Mouse (Mus musculus): ENCODE data around the gene Sft2d1. TPM values are rescaled to one million over a fixed set of nuclear protein-coding genes. Genes with fewer than 3 reads are reported as not detected.

Gene Sft2d1
- total and polyA plus RNA-seq, 3 experiments: 88.0 to 101 TPM; not detected in 1

- TF ChIP-seq TBP (IDR thresholded peaks at IDR 0.05; ENCODE audit: low read depth, low read length) (peak; percentile 54; the same call in 1 of the 2 replicates), TAL1 (IDR thresholded peaks at IDR 0.05; ENCODE audit: low read length) (no peak), MXI1 (IDR thresholded peaks at IDR 0.05; ENCODE audit: low read depth, low read length) (peak; percentile 93), ELF1 (IDR thresholded peaks at IDR 0.05; ENCODE audit: low read depth, low read length) (no peak), ZNF384 (IDR thresholded peaks at IDR 0.05; ENCODE audit: low read depth, low read length) (no peak), SIN3A (IDR thresholded peaks at IDR 0.05; ENCODE audit: low read length) (peak; percentile 67), MYC (IDR thresholded peaks at IDR 0.05; ENCODE audit: low read depth, low read length) (peak; percentile 99), TCF12 (IDR thresholded peaks at IDR 0.05; ENCODE audit: low read depth, low read length) (no peak), JUND (IDR thresholded peaks at IDR 0.05; ENCODE audit: low read depth, low read length) (no peak), CHD1 (IDR thresholded peaks at IDR 0.05; ENCODE audit: low read depth, low read length) (no peak), POLR2AphosphoS5 (IDR thresholded peaks at IDR 0.05; ENCODE audit: borderline replicate concordance, low read depth, low read length) (no peak), CTCF (IDR thresholded peaks at IDR 0.05 in 2 of 3, conservative IDR thresholded peaks at IDR 0.05 in 1 of 3; ENCODE audit: control insufficient read depth in 1 of 3, insufficient read depth in 1 of 3, low read depth in 2 of 3, low read length in 3 of 3, poor library complexity in 1 of 3, severe bottlenecking in 1 of 3) (peak; percentile 70 to 87 (median 75)), USF1 (IDR thresholded peaks at IDR 0.05; ENCODE audit: low read depth, low read length) (peak; percentile 59; the same call in 1 of the 2 replicates), MAZ (IDR thresholded peaks at IDR 0.05; ENCODE audit: low read depth, low read length) (no peak), GATA1 (IDR thresholded peaks at IDR 0.05; ENCODE audit: low read depth, low read length) (no peak), CHD2 (IDR thresholded peaks at IDR 0.05; ENCODE audit: low read length) (no peak), USF2 (IDR thresholded peaks at IDR 0.05; ENCODE audit: borderline replicate concordance in 1 of 2, insufficient read depth in 1 of 2, low read depth in 1 of 2, low read length in 2 of 2) (no peak), EP300 (IDR thresholded peaks at IDR 0.05; ENCODE audit: low read depth in 1 of 2, low read length in 2 of 2) (no peak), UBTF (IDR thresholded peaks at IDR 0.05; ENCODE audit: borderline replicate concordance, insufficient read depth, low read depth, low read length) (no peak), SMC3 (IDR thresholded peaks at IDR 0.05; ENCODE audit: low read depth, low read length) (peak; percentile 86), ZMIZ1 (IDR thresholded peaks at IDR 0.05; ENCODE audit: low read depth, low read length) (no peak), MAX (IDR thresholded peaks at IDR 0.05; ENCODE audit: low read length) (peak; percentile 91), RAD21 (IDR thresholded peaks at IDR 0.05; ENCODE audit: low read depth, low read length) (peak; percentile 68), NELFE (IDR thresholded peaks at IDR 0.05; ENCODE audit: low read depth, low read length) (no peak), ZKSCAN1 (IDR thresholded peaks at IDR 0.05; ENCODE audit: low read depth, low read length) (no peak), HCFC1 (IDR thresholded peaks at IDR 0.05; ENCODE audit: low read depth, low read length) (no peak), BHLHE40 (IDR thresholded peaks at IDR 0.05; ENCODE audit: borderline replicate concordance, low read depth, low read length) (no peak), MYB (IDR thresholded peaks at IDR 0.05; ENCODE audit: low read depth, low read length) (no peak), ETS1 (IDR thresholded peaks at IDR 0.05; ENCODE audit: low read depth, low read length) (no peak), GABPA (IDR thresholded peaks at IDR 0.05; ENCODE audit: low read depth, low read length) (no peak), POLR2AphosphoS2 (IDR thresholded peaks at IDR 0.05; ENCODE audit: low read length) (no peak), E2F4 (IDR thresholded peaks at IDR 0.05; ENCODE audit: borderline replicate concordance, low read depth, low read length) (no peak)
- peak; percentile 88 for DNase-seq (ENCODE audit: low read depth, low spot score)
- Histone ChIP-seq H3K9me3 (replicated peaks; ENCODE audit: insufficient read depth, low read length) (no peaks in the 10 kb centered on the region), H3K27me3 (ENCODE audit: control insufficient read depth in 1 of 2, insufficient read depth in 2 of 2, low read length in 2 of 2) (no peaks in the 10 kb centered on the region), H3K9ac (ENCODE audit: control insufficient read depth, low read depth, low read length, poor library complexity, severe bottlenecking) (peak overlapping the region; percentile 73), H3K4me1 (ENCODE audit: control insufficient read depth in 1 of 2, insufficient read depth in 2 of 2, low read length in 2 of 2) (peaks cover 0 to 4% of the 10 kb centered on the region in 2 experiments; a peak in 1 of 4 replicates), H3K27ac (ENCODE audit: control insufficient read depth, low read depth, low read length) (peak overlapping the region; percentile 43), H3K79me2 (ENCODE audit: control insufficient read depth, insufficient read depth, low read length, poor library complexity) (no peaks in the 10 kb centered on the region), H3K4me3 (ENCODE audit: control insufficient read depth in 1 of 2, insufficient read depth in 1 of 2, low read depth in 2 of 2, low read length in 2 of 2) (peak overlapping the region; percentile 48 to 56), H3K36me3 (ENCODE audit: control insufficient read depth in 1 of 2, insufficient read depth in 2 of 2, low read length in 2 of 2) (peaks cover 0 to 1% of the 10 kb centered on the region in 2 experiments; a peak in 1 of 4 replicates)
These were observed 61.6 kb downstream of the Sft2d1 start for GRCm38 (mm10) chr17:8372286-8373046.

Measured in MEL (cell line).